Mouse (Mus musculus): Measurements from ENCODE around the gene Rpap3. TPM values are rescaled to one million over a fixed set of nuclear protein-coding genes. Genes with fewer than 3 reads are reported as not detected.

Gene Rpap3
- 10 to 100 TPM; 19.5 to 21.8 TPM for total RNA-seq (2023)

DNA sequence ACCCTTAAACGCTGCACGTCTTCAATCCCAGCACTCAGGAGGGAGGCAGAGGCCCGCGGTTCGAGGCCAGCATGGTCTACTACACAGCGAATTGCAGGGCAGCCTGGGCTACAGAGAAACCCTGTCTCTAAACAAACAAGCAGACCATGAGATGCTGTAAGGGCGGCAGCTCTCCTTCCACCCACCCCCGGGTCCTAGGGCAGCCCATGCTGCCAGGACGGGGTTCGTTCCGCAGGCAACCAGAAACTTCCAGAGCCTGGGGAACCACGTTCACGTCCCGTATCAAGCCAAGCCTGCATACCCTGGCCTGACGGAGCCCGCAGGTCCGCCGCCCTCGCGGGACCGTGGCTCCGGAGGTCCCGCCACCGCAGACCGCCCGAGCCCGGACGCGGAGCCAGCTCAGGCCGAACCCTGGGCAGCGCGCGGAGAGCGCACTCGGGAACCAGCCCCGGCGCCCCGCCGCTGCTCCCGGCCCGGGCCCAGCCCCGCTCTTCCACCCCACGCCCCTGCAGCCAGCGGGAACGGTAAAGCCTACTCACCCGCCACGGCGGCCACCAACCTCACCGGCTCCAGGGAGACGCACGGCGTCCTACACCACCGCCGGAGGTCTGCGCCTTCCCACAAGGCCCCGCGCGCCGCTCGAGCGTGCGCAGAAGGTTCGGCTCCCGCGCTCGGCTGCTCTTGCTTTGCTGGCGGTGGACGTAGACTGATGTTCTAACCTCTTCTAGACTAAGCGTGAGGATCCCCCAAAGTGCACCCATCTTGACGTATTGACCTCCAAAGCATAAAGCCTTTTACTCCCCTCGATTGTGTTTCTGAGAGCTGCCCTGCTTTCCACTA is at the start of gene Rpap3:
TSS of gene Rpap3 (minus strand) at position 615 of the 840 bp plus-strand sequence.

GRCm38 (mm10) chr15:97731111-97731510 is 25.5 kb upstream of the Rpap3 start, which contains the start of gene Endou:
Gene Endou (minus strand): TSS chr15:97731339.

Other genes with a start within 250 kb of the Rpap3 start
- gene Endou, start 25.5 kb upstream of the Rpap3 start, total RNA-seq (2023) = 1 to 10 TPM; 6.5 to 6.6 TPM
- gene Rapgef3, start 62.1 kb upstream of the Rpap3 start, total RNA-seq (2023) = 1 to 10 TPM; 3.3 to 5.9 TPM
- 10 to 100 TPM; 16.1 to 30.8 TPM for gene Slc48a1, start 72.7 kb upstream of the Rpap3 start, total RNA-seq (2023)
- gene Hdac7, start 138.7 kb upstream of the Rpap3 start, total RNA-seq (2023) = 100 to 1,000 TPM; 138 to 158 TPM
- gene Vdr, start 204.8 kb upstream of the Rpap3 start, total RNA-seq (2023) = under 1 TPM; 0.33 to 0.75 TPM